Mouse (Mus musculus): ENCODE results near the gene Zfp872. TPM values are rescaled to one million over a fixed set of nuclear protein-coding genes. Genes with fewer than 3 reads are reported as not detected.

Gene Zfp872
- total and polyA plus RNA-seq, 3 experiments: not detected

- TF ChIP-seq UBTF (IDR thresholded peaks at IDR 0.05; ENCODE audit: low read depth, low read length): no peak
- no peak for TF ChIP-seq CTCF (conservative IDR thresholded peaks at IDR 0.05 in 1 of 2, IDR thresholded peaks at IDR 0.05 in 1 of 2; ENCODE audit: low read depth in 2 of 2, low read length in 2 of 2)
- no peak for TF ChIP-seq SMC3 (IDR thresholded peaks at IDR 0.05; ENCODE audit: low read depth, low read length)
- no peak for TF ChIP-seq RCOR1 (conservative IDR thresholded peaks at IDR 0.05; ENCODE audit: low read depth, low read length)
- TF ChIP-seq NELFE (IDR thresholded peaks at IDR 0.05; ENCODE audit: low read depth, low read length): no peak
- no peak for TF ChIP-seq POLR2AphosphoS2 (IDR thresholded peaks at IDR 0.05; ENCODE audit: low read depth, low read length)
- TF ChIP-seq ETS1 (conservative IDR thresholded peaks at IDR 0.05; ENCODE audit: low read depth, low read length): no peak
- no peak for TF ChIP-seq ZC3H11A (IDR thresholded peaks at IDR 0.05; ENCODE audit: low read depth, low read length)
- TF ChIP-seq E2F4 (IDR thresholded peaks at IDR 0.05; ENCODE audit: insufficient replicate concordance, low read depth, low read length): no peak
- no peak for TF ChIP-seq USF2 (conservative IDR thresholded peaks at IDR 0.05; ENCODE audit: low read depth, low read length)
- TF ChIP-seq ZNF384 (IDR thresholded peaks at IDR 0.05; ENCODE audit: low read depth, low read length): no peak
- no peak for TF ChIP-seq KAT2A (IDR thresholded peaks at IDR 0.05; ENCODE audit: insufficient replicate concordance, low read length)
- in situ Hi-C loops (cut with MboI; ENCODE audit: low pct_ligation_motif_present, low pct_unique_long_range_greater_than_20kb, low sequenced_read_pairs): loop anchor here (5.0 kb wide), 1 partner anchor 78 kb away; the partner anchor contains the start of gene Zfp810
- dilution Hi-C loops (cut with MboI; ENCODE audit: extremely low pct_ligation_motif_present, extremely low pct_unique_long_range_greater_than_20kb, low sequenced_read_pairs): no loop called here
- no peaks in the 10 kb centered on the region for H3K4me1 ChIP-seq (ENCODE audit: control insufficient read depth in 1 of 2, insufficient read depth in 2 of 2)
- H3K27ac ChIP-seq (ENCODE audit: insufficient read depth, low read depth): no peak overlapping the region
- H3K79me2 ChIP-seq (replicated peaks; ENCODE audit: control insufficient read depth, extremely low read depth, insufficient read depth, poor library complexity, severe bottlenecking): peaks cover 19% of the 10 kb centered on the region
- H3K36me3 ChIP-seq (replicated peaks in 1 of 2; ENCODE audit: control insufficient read depth in 1 of 2, insufficient read depth in 1 of 2, low read length in 1 of 2): peaks cover 0 to 28% of the 10 kb centered on the region in 2 experiments
- DNase-seq (ENCODE audit: extremely low read depth): no peak
- no peak overlapping the region for H3K4me2 ChIP-seq (ENCODE audit: insufficient read depth, low read depth, poor library complexity, severe bottlenecking)
- H3K9me3 ChIP-seq (replicated peaks; ENCODE audit: low read length): no peaks in the 10 kb centered on the region
- H3K9ac ChIP-seq (ENCODE audit: insufficient read depth, low read depth): no peak overlapping the region
- H3K4me3 ChIP-seq (replicated peaks in 1 of 3; ENCODE audit: low read depth in 2 of 3, low read length in 2 of 3, poor library complexity in 1 of 3): no peak overlapping the region
- no peaks in the 10 kb centered on the region for H3K27me3 ChIP-seq (replicated peaks)
Measured at GRCm38 (mm10) chr9:22229386-22230026, 41.6 kb downstream of the Zfp872 start.

- Histone ChIP-seq H3K4me1 (ENCODE audit: control insufficient read depth in 1 of 2, insufficient read depth in 2 of 2) (no peaks in the 10 kb centered on the region), H3K4me3 (replicated peaks in 1 of 3; ENCODE audit: low read depth in 2 of 3, low read length in 2 of 3, poor library complexity in 1 of 3) (no peak overlapping the region), H3K9me3 (replicated peaks; ENCODE audit: low read length) (no peaks in the 10 kb centered on the region), H3K36me3 (replicated peaks in 1 of 2; ENCODE audit: control insufficient read depth in 1 of 2, insufficient read depth in 1 of 2, low read length in 1 of 2) (peaks cover 3 to 34% of the 10 kb centered on the region in 2 experiments), H3K9ac (ENCODE audit: insufficient read depth, low read depth) (no peak overlapping the region), H3K4me2 (ENCODE audit: insufficient read depth, low read depth, poor library complexity, severe bottlenecking) (no peak overlapping the region), H3K79me2 (replicated peaks; ENCODE audit: control insufficient read depth, extremely low read depth, insufficient read depth, poor library complexity, severe bottlenecking) (peaks cover 19% of the 10 kb centered on the region), H3K27ac (ENCODE audit: insufficient read depth, low read depth) (no peak overlapping the region), H3K27me3 (replicated peaks) (no peaks in the 10 kb centered on the region)
- dilution Hi-C loops (cut with MboI; ENCODE audit: extremely low pct_ligation_motif_present, extremely low pct_unique_long_range_greater_than_20kb, low sequenced_read_pairs): no loop called here
- no peak for DNase-seq (ENCODE audit: extremely low read depth)
- in situ Hi-C loops (cut with MboI; ENCODE audit: low pct_ligation_motif_present, low pct_unique_long_range_greater_than_20kb, low sequenced_read_pairs): no loop called here
- TF ChIP-seq CTCF (conservative IDR thresholded peaks at IDR 0.05 in 1 of 2, IDR thresholded peaks at IDR 0.05 in 1 of 2; ENCODE audit: low read depth in 2 of 2, low read length in 2 of 2) (no peak), JUND (conservative IDR thresholded peaks at IDR 0.05; ENCODE audit: low read depth, low read length) (no peak)
Measured at GRCm38 (mm10) chr9:22230061-22230460, 42.2 kb downstream of the Zfp872 start.
